Mouse (Mus musculus): ENCODE measurements around the gene Ssbp3. TPM values are rescaled to one million over a fixed set of nuclear protein-coding genes. Genes with fewer than 3 reads are reported as not detected.

Ssbp3 gene
- total RNA-seq, 2 experiments from 2014 or later: 89.5 to 106 TPM

GRCm38 (mm10) chr4:107045188-107045587 is 134.7 kb downstream of the Ssbp3 start:
- no peak for DNase-seq (ENCODE audit: low spot score in 2 of 2)

GRCm38 (mm10) chr4:107047806-107048205 is 137.3 kb downstream of the Ssbp3 start:
- DNase-seq (ENCODE audit: low spot score in 2 of 2): no peak

- DNase-seq (ENCODE audit: low spot score in 2 of 2): peak; percentile 61 to 69
These were observed 138.2 kb downstream of the Ssbp3 start for GRCm38 (mm10) chr4:107048568-107049162.

GRCm38 (mm10) chr4:107051889-107052288 is 141.4 kb downstream of the Ssbp3 start:
- DNase-seq (ENCODE audit: low spot score in 2 of 2): no peak

GRCm38 (mm10) chr4:107052962-107053553 is 142.6 kb downstream of the Ssbp3 start:
- DNase-seq (ENCODE audit: low spot score in 2 of 2): no peak

GRCm38 (mm10) chr4:107056088-107056487 is 145.6 kb downstream of the Ssbp3 start:
- no peak for DNase-seq (ENCODE audit: low spot score in 2 of 2)

GRCm38 (mm10) chr4:107058346-107058745 is 147.8 kb downstream of the Ssbp3 start:
- no peak for DNase-seq (ENCODE audit: low spot score in 2 of 2)

GRCm38 (mm10) chr4:107058781-107059180 is 148.3 kb downstream of the Ssbp3 start:
- no peak for DNase-seq (ENCODE audit: low spot score in 2 of 2)

- no peak for DNase-seq (ENCODE audit: low spot score in 2 of 2)
These were observed 151.1 kb downstream of the Ssbp3 start for GRCm38 (mm10) chr4:107061560-107061959.

- DNase-seq (ENCODE audit: low spot score in 2 of 2): no peak
These were observed 152.7 kb downstream of the Ssbp3 start for GRCm38 (mm10) chr4:107063214-107063613.

GRCm38 (mm10) chr4:107064394-107065098 is 154.0 kb downstream of the Ssbp3 start:
- DNase-seq (ENCODE audit: low spot score in 2 of 2): no peak

GRCm38 (mm10) chr4:107066252-107067124 is 156.0 kb downstream of the Ssbp3 start, which contains the start of the genes Mrpl37 and Cyb5rl:
Gene Mrpl37 (minus strand): TSS chr4:107066868.
Gene Cyb5rl (plus strand): TSS chr4:107066988.
- DNase-seq (ENCODE audit: low spot score in 2 of 2): peak; percentile 97 to 98

GRCm38 (mm10) chr4:107067151-107067840 is 156.8 kb downstream of the Ssbp3 start:
- peak in 1 of 2 experiments; percentile 56 for DNase-seq (ENCODE audit: low spot score in 2 of 2)

GRCm38 (mm10) chr4:107072343-107072742 is 161.8 kb downstream of the Ssbp3 start:
- DNase-seq (ENCODE audit: low spot score in 2 of 2): no peak

GRCm38 (mm10) chr4:107075456-107075855 is 165.0 kb downstream of the Ssbp3 start:
- DNase-seq (ENCODE audit: low spot score in 2 of 2): no peak

GRCm38 (mm10) chr4:107078894-107079293 is 168.4 kb downstream of the Ssbp3 start:
- DNase-seq (ENCODE audit: low spot score in 2 of 2): no peak

- DNase-seq (ENCODE audit: low spot score in 2 of 2): no peak
These were observed 169.2 kb downstream of the Ssbp3 start for GRCm38 (mm10) chr4:107079716-107080115.

- no peak for DNase-seq (ENCODE audit: low spot score in 2 of 2)
These were observed 171.7 kb downstream of the Ssbp3 start for GRCm38 (mm10) chr4:107082185-107082584.

GRCm38 (mm10) chr4:107083126-107083525 is 172.6 kb downstream of the Ssbp3 start:
- no peak for DNase-seq (ENCODE audit: low spot score in 2 of 2)

GRCm38 (mm10) chr4:107084343-107084742 is 173.8 kb downstream of the Ssbp3 start:
- peak in 1 of 2 experiments; percentile 37 for DNase-seq (ENCODE audit: low spot score in 2 of 2)

- peak; percentile 64 to 72 for DNase-seq (ENCODE audit: low spot score in 2 of 2)
These were observed 174.4 kb downstream of the Ssbp3 start for GRCm38 (mm10) chr4:107084858-107085257.

Measured in layer of hippocampus, postnatal 10 days (tissue).